Mouse (Mus musculus): ENCODE results near the gene Gucy2e.

DNA sequence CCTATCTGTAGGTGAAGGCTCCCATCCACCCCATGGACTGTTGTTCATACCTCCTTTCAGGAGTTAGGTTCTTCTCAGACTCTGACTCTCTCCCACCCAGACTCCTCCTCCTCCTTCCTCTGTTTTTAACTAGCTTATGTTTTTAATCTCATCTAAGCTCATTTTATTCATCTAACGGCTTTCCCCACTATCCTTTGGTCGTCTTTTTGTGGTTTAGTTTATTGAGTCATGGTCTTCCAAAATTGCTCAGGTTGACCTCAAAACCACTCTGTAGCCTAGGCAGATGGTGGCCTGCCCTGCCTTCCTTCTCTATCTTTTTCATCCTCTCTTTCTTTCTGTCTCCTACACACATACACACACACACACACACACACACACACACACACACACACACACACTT, 3.7 kb downstream of the Gucy2e start:
- no peak for TF ChIP-seq CTCF (IDR thresholded peaks at IDR 0.05; ENCODE audit: low read depth)
- TF ChIP-seq EP300 (IDR thresholded peaks at IDR 0.05; ENCODE audit: low read depth) = no peak
